Mouse (Mus musculus) heart, adult 2 months (tissue): ENCODE results near the gene Psma5. TPM values are rescaled to one million over a fixed set of nuclear protein-coding genes. Genes with fewer than 3 reads are reported as not detected.
"Not testable (repeated sequence)": the region's sequence is repeated elsewhere in the genome, so short reads cannot be mapped to it uniquely, and the experiment has no call there.

Experiments used
- DNase-seq, 2 experiments: peaks; one replicate each; pipeline ENCODE4 v3.0.0; 2021
- H3K27ac ChIP-seq: fragments of 200-600 bp; 2 replicates; pipeline ENCODE4 v1.8.1; 2022
- H3K27me3 ChIP-seq: fragments of 200-500 bp; 2 replicates; pipeline ENCODE4 v1.6.1; 2012; ENCODE audit warnings: mild to moderate bottlenecking, low read length, inconsistent platforms, mixed read lengths; ENCODE audit not compliant: control insufficient read depth, insufficient read depth
- H3K36me3 ChIP-seq: fragments of 200-500 bp; 2 replicates; pipeline ENCODE4 v1.6.1; 2012; ENCODE audit warnings: low read length, inconsistent platforms; ENCODE audit not compliant: control insufficient read depth, insufficient read depth
- H3K4me1 ChIP-seq: fragments of 200-500 bp; 2 replicates; pipeline ENCODE4 v1.6.1; 2011; ENCODE audit warnings: low read length; ENCODE audit not compliant: control insufficient read depth, insufficient read depth
- H3K4me3 ChIP-seq: fragments of 200-600 bp; 2 replicates; pipeline ENCODE4 v1.8.1; 2022
- H3K79me2 ChIP-seq: fragments of 200-500 bp; replicated peaks from 2 replicates; pipeline ENCODE4 v1.6.1; 2012; ENCODE audit warnings: mild to moderate bottlenecking, inconsistent platforms, low read length, moderate library complexity, mixed read lengths; ENCODE audit not compliant: control insufficient read depth, insufficient read depth
- H3K9ac ChIP-seq: fragments of 200-500 bp; 2 replicates; pipeline ENCODE4 v1.6.1; 2012; ENCODE audit warnings: low read depth, mild to moderate bottlenecking, control low read depth, inconsistent platforms, low read length, mixed read lengths
- CTCF ChIP-seq: fragments of 200-600 bp; IDR thresholded peaks from 2 replicates; pipeline ENCODE4 v1.8.1; 2022; ENCODE audit warnings: antibody characterized with exemption, mild to moderate bottlenecking, moderate library complexity
- EP300 ChIP-seq: fragments of 200-500 bp; IDR thresholded peaks from 2 replicates; pipeline ENCODE4 v1.6.1; 2011; ENCODE audit warnings: low read depth, low read length, control low read depth; ENCODE audit not compliant: insufficient read depth
- POLR2A ChIP-seq: fragments of 200-500 bp; IDR thresholded peaks from 2 replicates; pipeline ENCODE4 v1.6.1; 2011; ENCODE audit warnings: mild to moderate bottlenecking, low read depth, low read length, control low read depth; ENCODE audit not compliant: insufficient read depth
- WGBS: fragments of 180-500 bp; shearing (Covaris S2); methylation state at CpG from one replicate; pipeline ENCODE4 v1.1.7; 2018; 5-methylcytosine and 5-hydroxymethylcytosine counted together
- intact Hi-C: fragments of 180-260 bp; cut with DNase I; formaldehyde crosslinking; loops from one replicate; pipeline ENCODE4 v1.15.1; 2025
- polyA plus RNA-seq: library from polyadenylated mRNA; depleted of rRNA; stranded (reverse); fragments of >200 nt; gene quantifications from 2 replicates; pipeline ENCODE4 v1.2.3, GENCODE M21; 2012
- total RNA-seq, 2 experiments: library from RNA; stranded (reverse); gene quantifications; 2 replicates each; pipeline ENCODE4 v1.2.3; 2021

The Psma5 gene
- total and polyA plus RNA-seq, 3 experiments = 42.4 to 49.9 (median 48.1) TPM

GRCm38 (mm10) chr3:108227521-108227920, 29.2 kb upstream of the Psma5 start:
- Histone ChIP-seq H3K27ac (no peak overlapping the region), H3K4me3 (no peak overlapping the region), H3K9ac (no peak overlapping the region), H3K36me3 (no peaks in the 10 kb centered on the region), H3K27me3 (peaks cover 10% of the 10 kb centered on the region), H3K4me1 (no peaks in the 10 kb centered on the region; the same call in 1 of the 2 replicates), H3K79me2 (no peaks in the 10 kb centered on the region)
- intact Hi-C loops = no loop called here
- DNase-seq = no peak
- TF ChIP-seq EP300 (no peak), CTCF (no peak), POLR2A (no peak)
- WGBS = 92% methylated on average over 2 of the region's 2 CpGs

- WGBS = 79% methylated on average over 4 of the region's 4 CpGs
- no peak for DNase-seq
- intact Hi-C loops = no loop called here
- H3K4me1 ChIP-seq = no peaks in the 10 kb centered on the region; the same call in 1 of the 2 replicates
- no peak overlapping the region for H3K9ac ChIP-seq
- no peaks in the 10 kb centered on the region for H3K36me3 ChIP-seq
- no peaks in the 10 kb centered on the region for H3K79me2 ChIP-seq
- no peak overlapping the region for H3K27ac ChIP-seq
- peaks cover 3% of the 10 kb centered on the region for H3K27me3 ChIP-seq
- TF ChIP-seq EP300 = no peak
- no peak for TF ChIP-seq CTCF
- TF ChIP-seq POLR2A = no peak
- no peak overlapping the region for H3K4me3 ChIP-seq
Measured at GRCm38 (mm10) chr3:108231646-108232045, 25.1 kb upstream of the Psma5 start.

DNA sequence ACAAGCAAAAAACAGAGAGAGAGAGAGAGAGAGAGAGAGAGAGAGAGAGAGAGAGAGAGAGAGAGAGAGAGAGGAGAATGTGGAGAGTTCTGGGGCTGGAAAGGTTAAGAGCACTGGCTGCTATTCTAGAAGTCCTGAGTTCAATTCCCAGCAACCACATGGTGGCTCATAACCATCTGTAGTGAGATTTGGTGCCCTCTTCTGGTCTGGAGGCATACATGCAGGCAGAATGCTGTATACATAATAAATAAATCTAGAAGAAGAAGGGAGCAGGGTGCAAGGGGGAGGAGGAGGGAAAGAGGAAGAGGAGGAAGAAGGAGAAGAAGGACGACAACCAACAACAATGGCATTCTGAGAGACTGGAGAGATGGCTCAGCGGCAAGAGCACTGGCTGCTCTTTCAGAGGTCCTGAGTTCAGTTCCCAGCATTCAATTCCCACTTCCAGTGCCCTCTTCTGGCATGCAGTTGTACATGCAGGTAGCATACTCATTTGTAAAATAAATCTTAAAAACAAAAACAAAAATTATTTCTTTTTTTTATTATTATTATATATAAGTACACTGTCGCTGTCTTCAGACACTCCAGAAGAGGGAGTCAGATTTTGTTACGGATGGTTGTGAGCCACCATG, 19.1 kb upstream of the Psma5 start:
- DNase-seq, H3K79me2 ChIP-seq, H3K9ac ChIP-seq, H3K4me1 ChIP-seq, H3K4me3 ChIP-seq, H3K27ac ChIP-seq, H3K36me3 ChIP-seq, H3K27me3 ChIP-seq: not testable (repeated sequence)
- 78% methylated on average over 4 of the region's 4 CpGs for WGBS
- intact Hi-C loops = loop anchor here (2.0 kb wide), 1 partner anchor 73 kb away; no protein-coding TSS in a partner anchor
- TF ChIP-seq CTCF = peak; percentile 18; the same call in 1 of the 2 replicates

GRCm38 (mm10) chr3:108241243-108241839, 15.4 kb upstream of the Psma5 start:
- intact Hi-C loops = no loop called here

DNA sequence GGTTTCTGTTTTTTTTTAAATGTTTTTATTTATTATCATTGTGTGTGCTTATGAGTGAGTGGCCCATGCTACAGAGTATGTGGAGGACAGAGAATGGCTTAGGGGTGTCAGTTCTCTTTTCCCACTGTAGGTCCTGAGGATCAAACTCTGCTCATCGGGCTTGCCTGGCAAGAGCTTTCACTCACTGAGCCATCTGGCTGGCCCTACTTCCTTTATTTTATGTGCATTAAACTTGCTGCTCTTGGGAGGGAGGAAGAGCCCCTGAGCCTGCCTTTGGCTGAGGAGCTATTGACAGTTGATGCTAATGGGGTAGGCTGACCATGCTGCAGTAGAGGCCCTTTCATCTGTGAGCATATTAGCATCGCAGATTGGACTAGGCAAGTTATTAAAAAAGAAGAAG, 9.9 kb upstream of the Psma5 start:
- no peak for DNase-seq
- Histone ChIP-seq H3K27me3 (no peaks in the 10 kb centered on the region), H3K27ac (no peak overlapping the region), H3K4me1 (no peaks in the 10 kb centered on the region), H3K9ac (no peak overlapping the region), H3K79me2 (no peaks in the 10 kb centered on the region), H3K4me3 (no peak overlapping the region), H3K36me3 (no peaks in the 10 kb centered on the region)
- 68% methylated on average over 2 of the region's 2 CpGs for WGBS
- TF ChIP-seq CTCF (no peak), POLR2A (no peak), EP300 (no peak)
- intact Hi-C loops = no loop called here

More at GRCm38 (mm10) chr3:108241243-108241839, 15.4 kb upstream of the Psma5 start:
- H3K4me3 ChIP-seq = no peak overlapping the region
- no peaks in the 10 kb centered on the region for H3K79me2 ChIP-seq
- no peak for DNase-seq
- no peak overlapping the region for H3K9ac ChIP-seq
- no peak overlapping the region for H3K27ac ChIP-seq
- H3K27me3 ChIP-seq = no peaks in the 10 kb centered on the region
- H3K36me3 ChIP-seq = no peaks in the 10 kb centered on the region
- WGBS = 74% methylated on average over 3 of the region's 3 CpGs
- TF ChIP-seq CTCF (no peak), POLR2A (no peak), EP300 (no peak)
- H3K4me1 ChIP-seq = no peaks in the 10 kb centered on the region

- peak overlapping the region; percentile 67 for H3K27ac ChIP-seq
- WGBS = 29% methylated on average over 3 of the region's 3 CpGs
- intact Hi-C loops = loop anchor here (5.0 kb wide), 1 partner anchor 46 kb away; the partner anchor contains the start of gene Atxn7l2
Measured at GRCm38 (mm10) chr3:108257831-108258500, 1.2 kb downstream of the Psma5 start.

More at GRCm38 (mm10) chr3:108257831-108258500, 1.2 kb downstream of the Psma5 start:
- H3K27me3 ChIP-seq = no peaks in the 10 kb centered on the region
- H3K79me2 ChIP-seq = peaks cover 3% of the 10 kb centered on the region; the same call in 1 of the 2 replicates
- TF ChIP-seq POLR2A = no peak
- TF ChIP-seq EP300 = no peak
- no peak for TF ChIP-seq CTCF
- peaks cover 2% of the 10 kb centered on the region for H3K4me1 ChIP-seq
- peak overlapping the region; percentile 68 for H3K4me3 ChIP-seq
- no peak for DNase-seq
- H3K36me3 ChIP-seq = peaks cover 5% of the 10 kb centered on the region
- H3K9ac ChIP-seq = no peak overlapping the region; the same call in 1 of the 2 replicates
